Mouse (Mus musculus): ENCODE measurements around the gene Cd302. TPM values are rescaled to one million over a fixed set of nuclear protein-coding genes. Genes with fewer than 3 reads are reported as not detected.
A peak's percentile ranks its signal among the peaks of the same experiment; 100 is the strongest.

Gene Cd302
- polyA plus RNA-seq, 1 experiment from 2014 or later, result 15.2 TPM

GRCm38 (mm10) chr2:60210821-60211220 is 73.5 kb downstream of the Cd302 start:
- Histone ChIP-seq H3K4me2 (ENCODE audit: low read depth) (peak overlapping the region; percentile 48), H3K4me1 (ENCODE audit: control insufficient read depth, insufficient read depth, low read length) (peaks cover 11% of the 10 kb centered on the region; the same call in 1 of the 2 replicates), H3K36me3 (ENCODE audit: control insufficient read depth, insufficient read depth, low read length) (no peaks in the 10 kb centered on the region; the same call in 1 of the 2 replicates), H3K27ac (ENCODE audit: low read depth, low read length) (no peak overlapping the region), H3K4me3 (ENCODE audit: low read depth, low read length) (peak overlapping the region; percentile 94), H3K27me3 (ENCODE audit: control insufficient read depth, insufficient read depth, low read length) (no peaks in the 10 kb centered on the region), H3K9me3 (ENCODE audit: control insufficient read depth, low read length) (no peaks in the 10 kb centered on the region), H3K9ac (ENCODE audit: low read length) (peak overlapping the region; percentile 93)
- 26% methylated on average over 5 of the region's 5 CpGs for WGBS
- DNase-seq (ENCODE audit: low spot score), result no peak
- no peak for ATAC-seq (ENCODE audit: insufficient read depth, low FRiP score, low TSS enrichment)

- H3K9me3 ChIP-seq (ENCODE audit: control insufficient read depth, low read length), result no peaks in the 10 kb centered on the region
- H3K4me2 ChIP-seq (ENCODE audit: low read depth), result peak within 1 kb of the TSS; percentile 63
- H3K9ac ChIP-seq (ENCODE audit: low read length), result peak within 1 kb of the TSS; percentile 93
- H3K4me3 ChIP-seq (ENCODE audit: low read depth, low read length), result peak within 1 kb of the TSS; percentile 94
- peaks cover 11% of the 10 kb centered on the region; the same call in 1 of the 2 replicates for H3K4me1 ChIP-seq (ENCODE audit: control insufficient read depth, insufficient read depth, low read length)
- WGBS, result under 1% methylated on average over 75 of the region's 109 CpGs
- no peaks in the 10 kb centered on the region; the same call in 1 of the 2 replicates for H3K36me3 ChIP-seq (ENCODE audit: control insufficient read depth, insufficient read depth, low read length)
- peak; percentile 93 for DNase-seq (ENCODE audit: low spot score)
- peak within 1 kb of the TSS; percentile 94 for H3K27ac ChIP-seq (ENCODE audit: low read depth, low read length)
- no peaks in the 10 kb centered on the region for H3K27me3 ChIP-seq (ENCODE audit: control insufficient read depth, insufficient read depth, low read length)
- ATAC-seq (ENCODE audit: insufficient read depth, low FRiP score, low TSS enrichment), result peak; percentile 78
Measured at GRCm38 (mm10) chr2:60209703-60210651, 74.3 kb downstream of the Cd302 start, which contains the start of the genes Baz2b and March7. Gene Baz2b, minus strand, starts transcription at chr2:60209839. Gene March7, plus strand, starts transcription at chr2:60209887.

- peak; percentile 41 for ATAC-seq (ENCODE audit: insufficient read depth, low FRiP score, low TSS enrichment)
- H3K9me3 ChIP-seq (ENCODE audit: control insufficient read depth, low read length), result no peaks in the 10 kb centered on the region
- H3K9ac ChIP-seq (ENCODE audit: low read length), result peak overlapping the region; percentile 93
- peak overlapping the region; percentile 63 for H3K4me2 ChIP-seq (ENCODE audit: low read depth)
- H3K4me3 ChIP-seq (ENCODE audit: low read depth, low read length), result peak overlapping the region; percentile 94
- H3K4me1 ChIP-seq (ENCODE audit: control insufficient read depth, insufficient read depth, low read length), result peaks cover 11% of the 10 kb centered on the region; the same call in 1 of the 2 replicates
- under 1% methylated on average over 29 of the region's 35 CpGs for WGBS
- peak; percentile 72 for DNase-seq (ENCODE audit: low spot score)
- H3K36me3 ChIP-seq (ENCODE audit: control insufficient read depth, insufficient read depth, low read length), result no peaks in the 10 kb centered on the region; the same call in 1 of the 2 replicates
- peak overlapping the region; percentile 94 for H3K27ac ChIP-seq (ENCODE audit: low read depth, low read length)
- peaks cover 6% of the 10 kb centered on the region; the same call in 1 of the 2 replicates for H3K27me3 ChIP-seq (ENCODE audit: control insufficient read depth, insufficient read depth, low read length)
Measured at GRCm38 (mm10) chr2:60209122-60209611, 75.1 kb downstream of the Cd302 start.

- H3K36me3 ChIP-seq (ENCODE audit: control insufficient read depth, insufficient read depth, low read length), result no peaks in the 10 kb centered on the region; the same call in 1 of the 2 replicates
- no peaks in the 10 kb centered on the region for H3K4me1 ChIP-seq (ENCODE audit: control insufficient read depth, insufficient read depth, low read length)
- 43% methylated on average over 6 of the region's 6 CpGs for WGBS
- no peak overlapping the region for H3K9ac ChIP-seq (ENCODE audit: low read length)
- H3K27me3 ChIP-seq (ENCODE audit: control insufficient read depth, insufficient read depth, low read length), result peaks cover 7% of the 10 kb centered on the region; the same call in 1 of the 2 replicates
- H3K27ac ChIP-seq (ENCODE audit: low read depth, low read length), result no peak overlapping the region
- no peak overlapping the region for H3K4me3 ChIP-seq (ENCODE audit: low read depth, low read length)
- H3K9me3 ChIP-seq (ENCODE audit: control insufficient read depth, low read length), result no peaks in the 10 kb centered on the region
- peak; percentile 65; the same call in 1 of the 2 replicates for ATAC-seq (ENCODE audit: insufficient read depth, low FRiP score, low TSS enrichment)
- no peak for DNase-seq (ENCODE audit: low spot score)
- no peak overlapping the region for H3K4me2 ChIP-seq (ENCODE audit: low read depth)
Measured at GRCm38 (mm10) chr2:60205795-60206194, 78.5 kb downstream of the Cd302 start.

- H3K9me3 ChIP-seq (ENCODE audit: control insufficient read depth, low read length), result no peaks in the 10 kb centered on the region
- no peaks in the 10 kb centered on the region; the same call in 1 of the 2 replicates for H3K36me3 ChIP-seq (ENCODE audit: control insufficient read depth, insufficient read depth, low read length)
- H3K27me3 ChIP-seq (ENCODE audit: control insufficient read depth, insufficient read depth, low read length), result peaks cover 7% of the 10 kb centered on the region; the same call in 1 of the 2 replicates
- H3K4me2 ChIP-seq (ENCODE audit: low read depth), result no peak overlapping the region
- no peak overlapping the region for H3K4me3 ChIP-seq (ENCODE audit: low read depth, low read length)
- no peak overlapping the region for H3K27ac ChIP-seq (ENCODE audit: low read depth, low read length)
- no peaks in the 10 kb centered on the region for H3K4me1 ChIP-seq (ENCODE audit: control insufficient read depth, insufficient read depth, low read length)
- no peak for DNase-seq (ENCODE audit: low spot score)
- 88% methylated on average over 6 of the region's 6 CpGs for WGBS
- H3K9ac ChIP-seq (ENCODE audit: low read length), result no peak overlapping the region
- no peak for ATAC-seq (ENCODE audit: insufficient read depth, low FRiP score, low TSS enrichment)
Measured at GRCm38 (mm10) chr2:60204162-60204561, 80.1 kb downstream of the Cd302 start.

GRCm38 (mm10) chr2:60203733-60204132 is 80.6 kb downstream of the Cd302 start:
- no peaks in the 10 kb centered on the region; the same call in 1 of the 2 replicates for H3K36me3 ChIP-seq (ENCODE audit: control insufficient read depth, insufficient read depth, low read length)
- no peaks in the 10 kb centered on the region for H3K4me1 ChIP-seq (ENCODE audit: control insufficient read depth, insufficient read depth, low read length)
- H3K4me3 ChIP-seq (ENCODE audit: low read depth, low read length), result no peak overlapping the region
- no peak overlapping the region for H3K27ac ChIP-seq (ENCODE audit: low read depth, low read length)
- no peaks in the 10 kb centered on the region for H3K9me3 ChIP-seq (ENCODE audit: control insufficient read depth, low read length)
- ATAC-seq (ENCODE audit: insufficient read depth, low FRiP score, low TSS enrichment) (no peak), DNase-seq (ENCODE audit: low spot score) (no peak)
- 90% methylated on average over 4 of the region's 4 CpGs for WGBS
- H3K4me2 ChIP-seq (ENCODE audit: low read depth), result no peak overlapping the region
- peaks cover 7% of the 10 kb centered on the region; the same call in 1 of the 2 replicates for H3K27me3 ChIP-seq (ENCODE audit: control insufficient read depth, insufficient read depth, low read length)
- no peak overlapping the region for H3K9ac ChIP-seq (ENCODE audit: low read length)

- 89% methylated on average over 8 of the region's 8 CpGs for WGBS
Measured at GRCm38 (mm10) chr2:60202900-60203530, 81.3 kb downstream of the Cd302 start.

More at GRCm38 (mm10) chr2:60202900-60203530, 81.3 kb downstream of the Cd302 start:
- Histone ChIP-seq H3K36me3 (ENCODE audit: control insufficient read depth, insufficient read depth, low read length) (no peaks in the 10 kb centered on the region; the same call in 1 of the 2 replicates), H3K9me3 (ENCODE audit: control insufficient read depth, low read length) (no peaks in the 10 kb centered on the region), H3K4me3 (ENCODE audit: low read depth, low read length) (no peak overlapping the region), H3K9ac (ENCODE audit: low read length) (no peak overlapping the region), H3K4me2 (ENCODE audit: low read depth) (no peak overlapping the region), H3K4me1 (ENCODE audit: control insufficient read depth, insufficient read depth, low read length) (no peaks in the 10 kb centered on the region), H3K27me3 (ENCODE audit: control insufficient read depth, insufficient read depth, low read length) (peaks cover 7% of the 10 kb centered on the region; the same call in 1 of the 2 replicates), H3K27ac (ENCODE audit: low read depth, low read length) (no peak overlapping the region)
- no peak for ATAC-seq (ENCODE audit: insufficient read depth, low FRiP score, low TSS enrichment)
- no peak for DNase-seq (ENCODE audit: low spot score)

All from neural tube, embryonic 11.5 days (tissue).